Mouse (Mus musculus): Measurements from ENCODE around the gene Phlda2. TPM values are rescaled to one million over a fixed set of nuclear protein-coding genes. Genes with fewer than 3 reads are reported as not detected.

The Phlda2 gene
- polyA plus RNA-seq, 1 experiment from 2014 or later = 2.7 TPM

DNA sequence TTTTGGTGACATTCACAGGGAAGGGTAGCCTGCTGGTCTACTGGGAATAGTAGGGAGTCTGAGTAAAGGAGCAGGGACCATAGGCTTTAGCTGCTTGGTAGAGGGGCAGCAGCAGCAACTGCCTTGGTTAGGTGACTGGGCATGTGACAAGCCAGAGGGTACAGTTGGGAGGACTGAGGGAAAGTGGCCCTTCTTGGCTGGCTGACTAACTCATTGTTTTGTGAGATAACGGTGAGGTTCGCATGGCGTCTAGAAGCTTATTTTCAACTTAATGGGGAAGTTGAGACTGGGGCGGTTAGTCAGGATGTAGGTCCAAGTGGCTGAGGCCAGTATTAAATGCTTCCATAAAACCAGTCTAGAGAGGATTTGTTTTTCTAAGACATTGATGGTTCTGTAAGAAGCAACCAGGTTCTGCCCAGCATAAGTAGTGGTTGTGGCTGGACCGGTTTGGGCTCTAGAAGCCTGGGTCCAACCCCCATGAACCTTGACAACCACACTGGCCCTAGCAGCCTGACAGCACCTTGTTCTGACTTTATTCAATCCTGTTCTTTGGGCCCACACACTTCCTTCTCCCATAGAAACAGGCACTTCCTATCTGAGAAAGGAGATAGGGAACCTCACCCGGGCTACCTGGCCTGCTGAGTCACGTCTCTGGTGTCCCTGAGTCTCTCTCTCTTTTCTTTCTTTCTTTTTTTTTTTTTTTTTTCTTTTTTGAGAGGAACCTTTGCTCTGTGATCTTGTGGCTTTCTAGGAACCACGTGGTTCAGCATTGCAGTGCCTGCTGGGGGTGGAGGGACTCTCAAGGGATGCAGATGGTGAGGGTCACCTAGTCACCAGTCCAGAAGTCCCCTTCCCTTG is 7.6 kb downstream of the Phlda2 start:
- no peak for DNase-seq (ENCODE audit: low spot score)
- no peaks in the 10 kb centered on the region for H3K36me3 ChIP-seq (replicated peaks)
- no peak overlapping the region for H3K27ac ChIP-seq (replicated peaks)
- peaks cover 56% of the 10 kb centered on the region for H3K27me3 ChIP-seq (replicated peaks; ENCODE audit: low read depth, poor library complexity, severe bottlenecking)
- H3K4me3 ChIP-seq = no peak overlapping the region
- H3K9me3 ChIP-seq = no peaks in the 10 kb centered on the region
- 80% methylated on average over 8 of the region's 8 CpGs for WGBS
- peaks cover 4% of the 10 kb centered on the region for H3K4me1 ChIP-seq

DNA sequence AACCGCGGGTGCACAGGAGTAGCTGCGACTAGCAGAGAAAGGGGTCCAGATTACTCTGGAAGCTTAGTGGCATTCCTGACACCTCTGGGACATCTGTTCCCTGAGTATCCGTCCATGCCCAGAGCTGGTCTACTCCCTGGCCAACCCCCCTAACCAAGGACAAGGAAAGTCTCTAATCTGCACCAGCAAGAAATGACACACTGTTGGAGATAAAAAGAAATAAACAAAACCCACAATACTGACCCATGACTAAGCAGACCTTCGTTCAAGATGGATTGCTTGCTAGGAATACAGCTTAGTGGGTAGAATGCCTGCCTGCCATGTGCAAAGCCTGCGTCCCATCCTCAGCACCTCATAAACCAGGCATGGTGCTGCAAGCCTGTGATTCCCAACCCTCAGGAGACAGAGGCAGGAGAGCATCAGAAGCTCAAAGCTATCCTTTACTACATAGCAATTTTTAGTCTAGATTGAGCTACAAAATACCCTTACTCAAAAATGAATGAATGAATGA is 9.3 kb downstream of the Phlda2 start:
- H3K4me3 ChIP-seq = no peak overlapping the region
- WGBS = 91% methylated on average over 6 of the region's 6 CpGs

DNA sequence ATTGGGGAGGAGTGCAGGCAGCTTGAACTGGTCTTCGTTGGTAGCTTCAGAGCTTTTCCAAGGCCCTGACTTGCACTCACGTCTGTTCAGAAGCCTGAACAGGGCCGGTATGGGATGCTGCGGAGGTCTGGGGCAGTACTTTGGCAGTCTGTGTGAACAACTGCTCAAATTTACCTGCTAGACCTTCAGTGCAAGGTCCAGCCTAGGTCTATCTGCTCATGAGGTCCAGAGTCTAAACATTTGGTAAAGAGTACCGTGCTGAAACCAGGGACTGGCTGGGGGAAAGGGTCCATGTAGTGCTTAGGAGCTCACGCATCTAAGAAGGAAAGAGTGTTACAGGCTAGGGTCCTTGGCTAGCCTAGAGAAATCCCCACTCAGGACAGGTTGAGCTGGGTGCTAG is 13.2 kb downstream of the Phlda2 start:
- Histone ChIP-seq H3K4me3 (no peak overlapping the region), H3K4me1 (peaks cover 6% of the 10 kb centered on the region), H3K9me3 (no peaks in the 10 kb centered on the region), H3K27me3 (replicated peaks; ENCODE audit: low read depth, poor library complexity, severe bottlenecking) (peaks cover 33% of the 10 kb centered on the region), H3K36me3 (replicated peaks) (no peaks in the 10 kb centered on the region), H3K27ac (replicated peaks) (no peak overlapping the region)
- WGBS = 80% methylated on average over 6 of the region's 6 CpGs
- no peak for DNase-seq (ENCODE audit: low spot score)

More for the DNA sequence above, 9.3 kb downstream of the Phlda2 start:
- Histone ChIP-seq H3K4me1 (peaks cover 6% of the 10 kb centered on the region), H3K27ac (replicated peaks) (no peak overlapping the region), H3K27me3 (replicated peaks; ENCODE audit: low read depth, poor library complexity, severe bottlenecking) (peaks cover 53% of the 10 kb centered on the region), H3K9me3 (no peaks in the 10 kb centered on the region), H3K36me3 (replicated peaks) (no peaks in the 10 kb centered on the region)
- DNase-seq (ENCODE audit: low spot score) = no peak

DNA sequence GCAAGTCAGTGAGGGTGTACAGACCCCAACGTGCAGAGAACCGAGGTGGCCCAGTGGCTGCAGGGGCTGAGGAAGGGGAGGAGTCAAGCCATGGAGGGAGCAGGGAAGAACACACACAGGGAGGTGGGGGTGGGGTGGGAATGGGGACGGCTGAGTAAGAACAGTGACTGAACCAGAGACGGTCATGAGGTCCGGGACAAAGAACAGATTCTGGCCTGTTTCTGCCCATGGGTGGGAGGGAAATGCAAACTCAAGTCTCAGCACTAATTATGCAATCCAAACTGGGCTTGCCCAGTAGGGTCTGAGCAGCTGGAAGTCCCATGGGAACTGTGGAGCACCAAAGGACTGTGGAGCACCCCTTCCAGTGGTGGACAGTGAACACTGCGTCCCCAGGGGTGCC is 20.4 kb downstream of the Phlda2 start:
- no peaks in the 10 kb centered on the region for H3K9me3 ChIP-seq
- no peak overlapping the region for H3K4me3 ChIP-seq
- DNase-seq (ENCODE audit: low spot score) = peak; percentile 50
- peak overlapping the region; percentile 58; the same call in 1 of the 2 replicates for H3K27ac ChIP-seq (replicated peaks)
- H3K36me3 ChIP-seq (replicated peaks) = no peaks in the 10 kb centered on the region
- WGBS = 11% methylated on average over 6 of the region's 6 CpGs
- H3K27me3 ChIP-seq (replicated peaks; ENCODE audit: low read depth, poor library complexity, severe bottlenecking) = peaks cover 33% of the 10 kb centered on the region
- peaks cover 9% of the 10 kb centered on the region for H3K4me1 ChIP-seq

DNA sequence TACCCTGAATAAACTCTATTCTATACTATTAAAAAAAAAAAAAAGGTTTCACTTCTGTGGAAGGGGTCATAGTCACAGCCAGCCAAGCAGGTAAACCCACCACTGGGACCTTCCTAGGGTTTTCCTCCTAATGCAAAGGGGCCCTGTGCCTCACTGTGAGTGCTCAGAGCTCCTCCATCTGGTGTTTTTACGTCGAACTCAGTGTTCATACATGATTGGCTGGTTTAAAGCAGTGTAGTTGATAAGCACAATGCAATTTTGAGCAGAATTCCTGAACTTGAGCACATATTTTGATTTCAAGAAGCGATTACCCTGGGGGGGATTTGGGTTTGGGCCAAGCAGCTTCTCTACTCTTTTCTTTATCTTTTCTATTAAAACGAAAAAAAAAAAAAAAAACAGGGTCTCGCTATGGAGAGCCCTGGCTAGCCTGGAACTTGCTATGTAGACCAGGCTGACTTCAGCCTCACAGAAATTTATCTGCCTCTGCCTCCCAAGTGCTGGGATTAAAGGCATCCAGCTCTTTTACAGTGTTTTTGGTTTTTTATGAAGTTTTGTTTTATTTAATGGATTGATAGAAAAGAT is 21.1 kb downstream of the Phlda2 start:
- no peak overlapping the region for H3K27ac ChIP-seq (replicated peaks)
- H3K36me3 ChIP-seq (replicated peaks) = no peaks in the 10 kb centered on the region
- DNase-seq (ENCODE audit: low spot score) = no peak
- no peaks in the 10 kb centered on the region for H3K9me3 ChIP-seq
- peaks cover 33% of the 10 kb centered on the region for H3K27me3 ChIP-seq (replicated peaks; ENCODE audit: low read depth, poor library complexity, severe bottlenecking)
- no peak overlapping the region for H3K4me3 ChIP-seq
- peaks cover 9% of the 10 kb centered on the region for H3K4me1 ChIP-seq
- WGBS = 59% methylated on average over 5 of the region's 5 CpGs

DNA sequence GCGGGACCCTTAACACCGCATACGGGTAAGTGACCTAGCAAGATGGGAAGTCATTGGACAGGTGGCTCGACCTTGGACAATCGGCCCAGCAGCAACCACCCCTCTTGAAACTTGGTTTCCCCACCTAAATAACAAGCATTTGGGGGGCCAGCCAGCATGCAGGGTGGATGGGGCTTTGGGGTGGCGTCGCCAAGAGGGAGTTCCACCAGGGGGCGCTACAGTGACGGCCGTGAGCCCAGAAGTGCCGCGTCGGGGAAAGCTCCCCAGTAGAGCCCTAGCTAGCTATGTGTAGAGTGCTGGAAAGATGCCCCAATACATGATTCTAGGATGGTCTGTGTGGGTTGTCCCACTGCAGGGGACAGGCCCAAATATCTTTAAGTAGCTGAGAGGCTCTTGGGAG is 22.5 kb downstream of the Phlda2 start:
- Histone ChIP-seq H3K27ac (replicated peaks) (no peak overlapping the region), H3K9me3 (no peaks in the 10 kb centered on the region), H3K4me3 (no peak overlapping the region), H3K36me3 (replicated peaks) (no peaks in the 10 kb centered on the region), H3K27me3 (replicated peaks; ENCODE audit: low read depth, poor library complexity, severe bottlenecking) (peaks cover 40% of the 10 kb centered on the region), H3K4me1 (peaks cover 9% of the 10 kb centered on the region)
- peak; percentile 65 for DNase-seq (ENCODE audit: low spot score)
- 34% methylated on average over 13 of the region's 13 CpGs for WGBS

DNA sequence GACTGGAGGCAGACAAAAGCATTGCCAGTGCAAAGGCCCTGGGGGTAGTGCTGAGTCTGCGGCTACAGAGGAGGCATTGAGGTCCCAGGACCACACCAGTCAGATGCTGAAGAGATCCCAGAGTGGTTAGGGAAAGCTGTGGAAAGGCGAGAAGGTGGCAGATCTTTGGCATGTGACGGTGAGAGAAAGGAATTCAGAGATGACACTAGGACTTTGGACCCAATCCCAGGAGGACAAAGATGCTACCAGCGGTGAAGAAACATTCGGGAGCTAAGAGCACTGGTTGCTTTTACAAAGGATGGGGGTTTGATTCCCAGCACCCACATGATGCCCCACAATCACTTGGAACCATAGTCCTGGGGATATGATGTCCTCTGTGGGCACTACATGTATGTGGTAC is 25.1 kb downstream of the Phlda2 start:
- no peaks in the 10 kb centered on the region for H3K9me3 ChIP-seq
- peaks cover 14% of the 10 kb centered on the region for H3K4me1 ChIP-seq
- peaks cover 36% of the 10 kb centered on the region for H3K27me3 ChIP-seq (replicated peaks; ENCODE audit: low read depth, poor library complexity, severe bottlenecking)
- no peak overlapping the region for H3K27ac ChIP-seq (replicated peaks)
- WGBS = 87% methylated on average over 5 of the region's 5 CpGs
- H3K4me3 ChIP-seq = no peak overlapping the region
- DNase-seq (ENCODE audit: low spot score) = no peak
- no peaks in the 10 kb centered on the region for H3K36me3 ChIP-seq (replicated peaks)

DNA sequence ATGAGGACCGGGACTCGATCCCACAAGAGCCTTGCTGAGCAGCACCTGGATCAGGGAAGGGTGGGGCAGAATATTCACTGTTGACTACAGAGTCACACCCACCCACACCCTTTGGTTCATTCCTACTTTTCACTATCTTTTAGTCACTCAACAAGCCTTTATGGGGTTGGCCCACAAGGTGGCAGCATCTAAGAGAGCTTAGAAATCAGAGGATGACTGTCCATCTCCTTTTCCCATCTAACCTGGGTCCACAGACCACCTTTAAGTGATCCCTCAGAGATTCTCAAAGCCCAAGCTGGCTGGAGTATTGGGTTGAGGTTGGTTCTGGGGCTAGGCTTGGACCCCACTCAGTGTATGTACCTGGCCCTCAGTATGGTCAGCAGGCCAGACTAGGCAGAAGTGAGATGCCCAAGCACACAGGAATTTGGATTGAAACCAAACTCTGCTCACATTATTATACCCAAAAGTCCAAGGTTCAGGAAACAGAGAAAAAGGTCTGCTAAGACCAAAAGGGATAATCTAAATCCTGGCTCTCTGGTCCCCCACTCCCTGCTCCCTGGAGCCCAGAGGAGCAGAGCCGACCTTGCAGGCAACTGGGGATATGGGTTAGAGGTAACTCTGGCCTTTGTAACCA is 26.1 kb downstream of the Phlda2 start:
- WGBS = 87% methylated on average over 3 of the region's 3 CpGs

DNA sequence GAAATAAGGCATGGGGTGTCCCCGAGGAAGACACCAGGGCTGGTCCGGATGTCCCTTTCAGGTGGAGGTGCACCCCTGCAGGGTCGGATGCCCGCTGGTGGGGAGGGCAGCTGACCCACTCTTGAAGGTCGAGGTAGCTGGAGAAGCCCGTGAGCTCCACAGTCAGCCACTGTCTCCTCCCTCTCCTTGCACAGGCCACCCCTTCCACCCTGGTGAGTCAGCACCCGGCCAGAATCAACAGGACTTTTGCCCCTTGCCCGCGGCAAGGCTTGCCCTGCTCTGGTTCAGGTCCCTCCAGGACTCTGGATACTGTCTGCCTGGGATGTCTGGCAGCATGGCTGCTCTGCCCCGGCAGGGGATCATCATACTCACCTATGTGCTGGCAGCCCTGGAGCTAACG is 27.1 kb downstream of the Phlda2 start:
- WGBS = 75% methylated on average over 11 of the region's 11 CpGs
- Histone ChIP-seq H3K27ac (replicated peaks) (no peak overlapping the region), H3K27me3 (replicated peaks; ENCODE audit: low read depth, poor library complexity, severe bottlenecking) (peaks cover 35% of the 10 kb centered on the region), H3K4me1 (peaks cover 6% of the 10 kb centered on the region; the same call in 1 of the 2 replicates), H3K4me3 (no peak overlapping the region), H3K9me3 (no peaks in the 10 kb centered on the region), H3K36me3 (replicated peaks) (no peaks in the 10 kb centered on the region)
- DNase-seq (ENCODE audit: low spot score) = no peak

More for the DNA sequence above, 26.1 kb downstream of the Phlda2 start:
- Histone ChIP-seq H3K4me1 (peaks cover 6% of the 10 kb centered on the region; the same call in 1 of the 2 replicates), H3K4me3 (no peak overlapping the region), H3K36me3 (replicated peaks) (no peaks in the 10 kb centered on the region), H3K27ac (replicated peaks) (no peak overlapping the region), H3K27me3 (replicated peaks; ENCODE audit: low read depth, poor library complexity, severe bottlenecking) (peaks cover 35% of the 10 kb centered on the region), H3K9me3 (no peaks in the 10 kb centered on the region)
- no peak for DNase-seq (ENCODE audit: low spot score)

DNA sequence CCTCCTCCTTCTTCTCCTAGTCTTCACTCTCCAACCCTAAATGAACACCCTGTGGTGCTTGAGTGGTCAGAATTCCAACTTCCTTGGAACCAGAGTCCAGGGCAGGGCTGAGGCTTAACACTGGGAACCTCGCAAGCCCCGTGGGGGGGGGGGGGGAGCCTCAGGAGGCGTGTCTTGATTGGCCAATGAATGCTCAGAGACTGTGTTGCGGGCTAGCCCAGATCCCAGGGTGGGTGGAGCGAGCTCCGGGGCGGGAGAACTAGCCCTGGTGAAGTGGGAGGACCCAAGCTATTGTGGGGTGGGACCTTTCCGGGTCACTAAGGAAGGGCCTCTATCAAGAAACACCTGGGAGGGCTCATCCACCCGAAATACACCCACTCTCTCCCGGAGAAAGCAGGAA is 28.1 kb downstream of the Phlda2 start:
- H3K27me3 ChIP-seq (replicated peaks; ENCODE audit: low read depth, poor library complexity, severe bottlenecking) = peaks cover 27% of the 10 kb centered on the region
- no peak for DNase-seq (ENCODE audit: low spot score)
- no peaks in the 10 kb centered on the region for H3K36me3 ChIP-seq (replicated peaks)
- peaks cover 8% of the 10 kb centered on the region for H3K4me1 ChIP-seq
- no peaks in the 10 kb centered on the region for H3K9me3 ChIP-seq
- WGBS = 30% methylated on average over 10 of the region's 10 CpGs
- H3K4me3 ChIP-seq = no peak overlapping the region
- no peak overlapping the region for H3K27ac ChIP-seq (replicated peaks)

DNA sequence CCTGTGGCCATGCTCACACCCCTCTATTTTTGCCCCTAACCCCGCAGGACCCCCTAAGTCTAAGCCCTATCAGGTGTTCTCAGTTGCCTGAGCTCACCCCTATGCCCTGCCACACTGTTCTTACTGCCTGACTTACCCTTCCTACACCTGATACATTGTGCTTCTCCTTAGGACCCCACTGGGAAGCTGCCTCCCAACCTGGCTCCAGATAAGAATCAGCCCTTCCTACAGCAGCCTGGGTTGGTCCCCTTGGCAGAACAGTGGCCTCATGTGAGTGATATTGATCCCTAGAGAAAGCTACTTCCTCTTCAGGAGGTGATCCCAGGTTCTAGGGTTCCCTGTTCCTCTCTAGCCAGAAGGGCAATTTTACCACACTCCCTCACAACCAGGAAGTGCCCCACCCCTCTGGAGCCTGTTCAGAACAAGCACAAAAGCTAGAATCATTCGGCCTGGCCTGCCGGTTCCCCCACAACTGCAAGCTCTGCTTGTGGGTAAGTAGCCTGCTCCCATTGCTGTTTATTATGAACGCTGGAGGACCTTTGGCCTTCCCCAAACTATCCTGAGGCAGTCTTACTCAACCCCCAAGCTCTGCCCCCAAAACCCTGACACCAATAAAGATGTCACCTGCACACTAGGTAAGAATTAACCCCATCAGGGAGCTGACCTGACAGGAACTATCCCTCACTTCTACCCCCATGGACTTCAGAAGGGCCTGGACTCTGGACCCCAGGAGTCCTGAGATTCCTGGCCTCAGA is 29.4 kb downstream of the Phlda2 start, which contains the start of gene Slc22a18:
Gene Slc22a18, plus strand, starts transcription at position 390 of the 755 bp plus-strand sequence.
- Histone ChIP-seq H3K4me1 (peaks cover 12% of the 10 kb centered on the region), H3K4me3 (no peak within 1 kb of the TSS), H3K27me3 (replicated peaks; ENCODE audit: low read depth, poor library complexity, severe bottlenecking) (peaks cover 26% of the 10 kb centered on the region), H3K9me3 (no peaks in the 10 kb centered on the region), H3K36me3 (replicated peaks) (no peaks in the 10 kb centered on the region), H3K27ac (replicated peaks) (no peak within 1 kb of the TSS)
- DNase-seq (ENCODE audit: low spot score) = no peak
- WGBS = 49% methylated on average over 4 of the region's 4 CpGs

DNA sequence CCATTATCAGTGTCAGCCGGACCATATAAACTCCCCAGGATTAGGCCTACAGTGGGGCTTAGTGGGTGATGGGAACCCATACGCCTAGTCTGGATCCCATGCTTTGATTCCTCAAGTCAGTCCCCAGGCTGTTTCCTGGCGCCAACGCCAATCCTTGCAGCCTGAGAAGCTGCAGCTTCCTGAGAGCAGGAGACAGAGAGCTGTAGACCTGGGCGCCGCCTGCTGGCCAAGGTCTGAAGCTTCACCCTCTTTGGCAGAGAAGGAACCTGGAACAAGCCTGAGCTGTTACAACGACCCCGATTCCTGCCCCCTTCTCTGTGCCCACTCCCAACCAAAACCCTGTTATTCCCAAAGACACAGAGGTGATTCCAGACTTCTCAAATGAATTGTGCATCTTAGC is 33.0 kb downstream of the Phlda2 start:
- Histone ChIP-seq H3K9me3 (peaks cover 3% of the 10 kb centered on the region), H3K36me3 (replicated peaks) (no peaks in the 10 kb centered on the region), H3K27ac (replicated peaks) (no peak overlapping the region), H3K4me3 (no peak overlapping the region), H3K27me3 (replicated peaks; ENCODE audit: low read depth, poor library complexity, severe bottlenecking) (peaks cover 47% of the 10 kb centered on the region), H3K4me1 (peaks cover 44% of the 10 kb centered on the region)
- WGBS = 29% methylated on average over 8 of the region's 8 CpGs
- peak; percentile 85 for DNase-seq (ENCODE audit: low spot score)

Data from embryonic facial prominence, embryonic 10.5 days (tissue).